Mouse (Mus musculus) neural tube, embryonic 14.5 days (tissue): Measurements from ENCODE around the gene Zfp386. TPM values are rescaled to one million over a fixed set of nuclear protein-coding genes. Genes with fewer than 3 reads are reported as not detected.

Experiments used
- ATAC-seq: fragments of 200-750 bp; cut with Nextera tagmentation; 2 replicates; pipeline ENCODE4 v1.8.0; 2017; ENCODE audit warnings: low read depth, mild to moderate bottlenecking, moderate TSS enrichment, moderate library complexity
- H3K27ac ChIP-seq: fragments of 300-500 bp; sonication (generic); 2 replicates; pipeline ENCODE4 v1.5.1; 2014; ENCODE audit warnings: low read depth, mild to moderate bottlenecking, control low read depth, low read length, moderate library complexity, mixed read lengths
- H3K27me3 ChIP-seq: fragments of 300-500 bp; sonication (generic); 2 replicates; pipeline ENCODE4 v1.6.1; 2014; ENCODE audit warnings: low read length; ENCODE audit not compliant: control insufficient read depth, insufficient read depth
- H3K36me3 ChIP-seq: fragments of 300-500 bp; sonication (generic); 2 replicates; pipeline ENCODE4 v1.6.1; 2014; ENCODE audit warnings: low read length, mixed read lengths; ENCODE audit not compliant: control insufficient read depth, insufficient read depth
- H3K4me1 ChIP-seq: fragments of 300-500 bp; sonication (generic); 2 replicates; pipeline ENCODE4 v1.6.1; 2014; ENCODE audit warnings: low read length; ENCODE audit not compliant: control insufficient read depth, insufficient read depth
- H3K4me2 ChIP-seq: fragments of 300-500 bp; sonication (generic); 2 replicates; pipeline ENCODE4 v1.6.1; 2014; ENCODE audit warnings: mild to moderate bottlenecking, low read depth, low read length, control low read depth
- H3K4me3 ChIP-seq: fragments of 300-500 bp; sonication (generic); 2 replicates; pipeline ENCODE4 v1.5.1; 2014; ENCODE audit warnings: low read depth, low read length, control low read depth, mixed read lengths
- H3K9ac ChIP-seq: fragments of 300-500 bp; sonication (generic); replicated peaks from 2 replicates; pipeline ENCODE4 v1.6.1; 2014; ENCODE audit warnings: low read depth, mild to moderate bottlenecking, control low read depth, low read length, mixed read lengths
- H3K9me3 ChIP-seq: fragments of 300-500 bp; sonication (generic); 2 replicates; pipeline ENCODE4 v1.6.1; 2016; ENCODE audit warnings: low read length; ENCODE audit not compliant: control insufficient read depth
- WGBS: fragments of 180-500 bp; shearing (Covaris S2); extraction: QIAGEN DNeasy Blood & Tissue Kit; methylation state at CpG from one replicate; pipeline ENCODE4 v1.1.7; 2014; 5-methylcytosine and 5-hydroxymethylcytosine counted together
- polyA plus RNA-seq: library from polyadenylated mRNA; unstranded; fragments of >200 nt; fragmentation: Nextera tagmentation; extraction: Ambion mirVana; gene quantifications from 2 replicates; pipeline ENCODE4 v1.2.1, GENCODE M21; 2014

Zfp386 gene
- polyA plus RNA-seq, 1 experiment from 2014 or later, result 58.4 TPM

- Histone ChIP-seq H3K4me1 (no peaks in the 10 kb centered on the region), H3K27ac (no peak overlapping the region), H3K36me3 (no peaks in the 10 kb centered on the region), H3K9ac (no peak overlapping the region), H3K4me2 (no peak overlapping the region), H3K4me3 (no peak overlapping the region), H3K27me3 (no peaks in the 10 kb centered on the region), H3K9me3 (peaks cover 2% of the 10 kb centered on the region; the same call in 1 of the 2 replicates)
- 87% methylated on average over 9 of the region's 9 CpGs for WGBS
- no peak for ATAC-seq
Observed at GRCm38 (mm10) chr12:116109451-116110353, 62.2 kb downstream of the Zfp386 start.

- Histone ChIP-seq H3K9ac (no peak overlapping the region), H3K27ac (no peak overlapping the region), H3K4me3 (no peak overlapping the region), H3K27me3 (no peaks in the 10 kb centered on the region), H3K4me1 (no peaks in the 10 kb centered on the region), H3K9me3 (peaks cover 2% of the 10 kb centered on the region; the same call in 1 of the 2 replicates), H3K4me2 (no peak overlapping the region), H3K36me3 (no peaks in the 10 kb centered on the region)
- 86% methylated on average over 7 of the region's 7 CpGs for WGBS
- ATAC-seq, result no peak
Observed at GRCm38 (mm10) chr12:116111007-116111694, 63.6 kb downstream of the Zfp386 start.

Other genes with a start within 250 kb of the Zfp386 start
- 0.55 and 0.84 TPM in 2 replicates for gene Vipr2, start 30.0 kb downstream of the Zfp386 start, polyA plus RNA-seq
- gene Wdr60, start 215.3 kb downstream of the Zfp386 start, polyA plus RNA-seq, result 21.2 and 25.4 TPM in 2 replicates
- not detected in 2 replicates for gene Gm11027, start 227.7 kb downstream of the Zfp386 start, polyA plus RNA-seq
- 17.8 and 20.4 TPM in 2 replicates for gene Esyt2, start 233.5 kb downstream of the Zfp386 start, polyA plus RNA-seq